Mouse (Mus musculus): ENCODE measurements around the gene Myo1h. TPM values are rescaled to one million over a fixed set of nuclear protein-coding genes. Genes with fewer than 3 reads are reported as not detected.
A peak's percentile ranks its signal among the peaks of the same experiment; 100 is the strongest.

Gene Myo1h
- total RNA-seq, 1 experiment from 2014 or later: 0.21 TPM

- no peak for DNase-seq
Measured at GRCm38 (mm10) chr5:114359586-114359985, 70.6 kb downstream of the Myo1h start.

- DNase-seq: no peak
Measured at GRCm38 (mm10) chr5:114360968-114361367, 72.0 kb downstream of the Myo1h start.

- DNase-seq: peak; percentile 68
Measured at GRCm38 (mm10) chr5:114365043-114365752, 76.2 kb downstream of the Myo1h start.

- DNase-seq: no peak
Measured at GRCm38 (mm10) chr5:114368121-114368520, 79.2 kb downstream of the Myo1h start.

GRCm38 (mm10) chr5:114368803-114369496 is 80.0 kb downstream of the Myo1h start:
- no peak for DNase-seq

- DNase-seq: no peak
Measured at GRCm38 (mm10) chr5:114369921-114370320, 81.0 kb downstream of the Myo1h start.

GRCm38 (mm10) chr5:114370371-114370776 is 81.4 kb downstream of the Myo1h start:
- no peak for DNase-seq

- DNase-seq: no peak
Measured at GRCm38 (mm10) chr5:114371331-114371730, 82.4 kb downstream of the Myo1h start.

GRCm38 (mm10) chr5:114371731-114372473 is 82.9 kb downstream of the Myo1h start:
- DNase-seq: no peak

- DNase-seq: no peak
Measured at GRCm38 (mm10) chr5:114372565-114372964, 83.6 kb downstream of the Myo1h start.

- DNase-seq: peak; percentile 30
Measured at GRCm38 (mm10) chr5:114373174-114373573, 84.2 kb downstream of the Myo1h start.

- no peak for DNase-seq
Measured at GRCm38 (mm10) chr5:114373581-114373980, 84.6 kb downstream of the Myo1h start.

- no peak for DNase-seq
Measured at GRCm38 (mm10) chr5:114374409-114375213, 85.6 kb downstream of the Myo1h start.

- no peak for DNase-seq
Measured at GRCm38 (mm10) chr5:114378177-114378920, 89.4 kb downstream of the Myo1h start.

- DNase-seq: no peak
Measured at GRCm38 (mm10) chr5:114378936-114379335, 90.0 kb downstream of the Myo1h start.

- no peak for DNase-seq
Measured at GRCm38 (mm10) chr5:114379763-114380162, 90.8 kb downstream of the Myo1h start.

GRCm38 (mm10) chr5:114380209-114381012 is 91.4 kb downstream of the Myo1h start, which contains the start of the genes Kctd10 and Ube3b:
TSS of gene Kctd10 (minus strand) at chr5:114380508.
TSS of gene Ube3b (plus strand) at chr5:114380607.
- peak; percentile 86 for DNase-seq

- peak; percentile 31 for DNase-seq
Measured at GRCm38 (mm10) chr5:114381013-114381351, 92.0 kb downstream of the Myo1h start.

- peak; percentile 41 for DNase-seq
Measured at GRCm38 (mm10) chr5:114383184-114383904, 94.4 kb downstream of the Myo1h start.

GRCm38 (mm10) chr5:114384448-114384847 is 95.5 kb downstream of the Myo1h start:
- no peak for DNase-seq
